Mouse (Mus musculus): Measurements from ENCODE around the gene Ppfibp2.

The Ppfibp2 gene

GRCm38 (mm10) chr7:107699926-107700325 lies 104.9 kb downstream of the Ppfibp2 start:
- DNase-seq (ENCODE audit: low read depth in 2 of 2, low spot score in 2 of 2), result no peak

- DNase-seq (ENCODE audit: low read depth in 2 of 2, low spot score in 2 of 2), result no peak
Measured at GRCm38 (mm10) chr7:107700646-107701045, 105.6 kb downstream of the Ppfibp2 start.

GRCm38 (mm10) chr7:107702461-107703380 lies 107.7 kb downstream of the Ppfibp2 start:
- DNase-seq (ENCODE audit: low read depth in 2 of 2, low spot score in 2 of 2), result no peak

- no peak for DNase-seq (ENCODE audit: low read depth in 2 of 2, low spot score in 2 of 2)
Measured at GRCm38 (mm10) chr7:107705941-107706340, 110.9 kb downstream of the Ppfibp2 start.

GRCm38 (mm10) chr7:107707650-107708049 lies 112.6 kb downstream of the Ppfibp2 start:
- peak; percentile 75 to 81 for DNase-seq (ENCODE audit: low read depth in 2 of 2, low spot score in 2 of 2)

- DNase-seq (ENCODE audit: low read depth in 2 of 2, low spot score in 2 of 2), result peak; percentile 60 to 65
Measured at GRCm38 (mm10) chr7:107708491-107709112, 113.6 kb downstream of the Ppfibp2 start.

GRCm38 (mm10) chr7:107712743-107713142 lies 117.7 kb downstream of the Ppfibp2 start:
- no peak for DNase-seq (ENCODE audit: low read depth in 2 of 2, low spot score in 2 of 2)

- no peak for DNase-seq (ENCODE audit: low read depth in 2 of 2, low spot score in 2 of 2)
Measured at GRCm38 (mm10) chr7:107714067-107714466, 119.1 kb downstream of the Ppfibp2 start.

- DNase-seq (ENCODE audit: low read depth in 2 of 2, low spot score in 2 of 2), result no peak
Measured at GRCm38 (mm10) chr7:107720771-107721170, 125.8 kb downstream of the Ppfibp2 start.

GRCm38 (mm10) chr7:107722536-107722935 lies 127.5 kb downstream of the Ppfibp2 start:
- DNase-seq (ENCODE audit: low read depth in 2 of 2, low spot score in 2 of 2), result no peak

GRCm38 (mm10) chr7:107727538-107727937 lies 132.5 kb downstream of the Ppfibp2 start:
- DNase-seq (ENCODE audit: low read depth in 2 of 2, low spot score in 2 of 2), result no peak

GRCm38 (mm10) chr7:107730587-107730986 lies 135.6 kb downstream of the Ppfibp2 start:
- DNase-seq (ENCODE audit: low read depth in 2 of 2, low spot score in 2 of 2), result no peak

GRCm38 (mm10) chr7:107733162-107733561 lies 138.2 kb downstream of the Ppfibp2 start:
- DNase-seq (ENCODE audit: low read depth in 2 of 2, low spot score in 2 of 2), result no peak

- no peak for DNase-seq (ENCODE audit: low read depth in 2 of 2, low spot score in 2 of 2)
Measured at GRCm38 (mm10) chr7:107738726-107739125, 143.7 kb downstream of the Ppfibp2 start.

- no peak for DNase-seq (ENCODE audit: low read depth in 2 of 2, low spot score in 2 of 2)
Measured at GRCm38 (mm10) chr7:107742963-107743465, 148.0 kb downstream of the Ppfibp2 start.

GRCm38 (mm10) chr7:107744454-107744853 lies 149.4 kb downstream of the Ppfibp2 start:
- DNase-seq (ENCODE audit: low read depth in 2 of 2, low spot score in 2 of 2), result no peak

GRCm38 (mm10) chr7:107745111-107745510 lies 150.1 kb downstream of the Ppfibp2 start:
- no peak for DNase-seq (ENCODE audit: low read depth in 2 of 2, low spot score in 2 of 2)

- DNase-seq (ENCODE audit: low read depth in 2 of 2, low spot score in 2 of 2), result no peak
Measured at GRCm38 (mm10) chr7:107746036-107746435, 151.0 kb downstream of the Ppfibp2 start.

GRCm38 (mm10) chr7:107747476-107747875 lies 152.5 kb downstream of the Ppfibp2 start:
- DNase-seq (ENCODE audit: low read depth in 2 of 2, low spot score in 2 of 2), result no peak

- peak; percentile 47 to 59 for DNase-seq (ENCODE audit: low read depth in 2 of 2, low spot score in 2 of 2)
Measured at GRCm38 (mm10) chr7:107747954-107748353, 152.9 kb downstream of the Ppfibp2 start.

- DNase-seq (ENCODE audit: low read depth in 2 of 2, low spot score in 2 of 2), result no peak
Measured at GRCm38 (mm10) chr7:107749270-107749669, 154.3 kb downstream of the Ppfibp2 start.

GRCm38 (mm10) chr7:107749721-107750120 lies 154.7 kb downstream of the Ppfibp2 start:
- DNase-seq (ENCODE audit: low read depth in 2 of 2, low spot score in 2 of 2), result no peak
